Mouse (Mus musculus): Measurements from ENCODE around the gene Ndrg3. TPM values are rescaled to one million over a fixed set of nuclear protein-coding genes. Genes with fewer than 3 reads are reported as not detected.
"Not testable (repeated sequence)": the region's sequence is repeated elsewhere in the genome, so short reads cannot be mapped to it uniquely, and the experiment has no call there.

The Ndrg3 gene
- polyA plus RNA-seq, 2 experiments from 2014 or later = 107 to 115 TPM

DNA sequence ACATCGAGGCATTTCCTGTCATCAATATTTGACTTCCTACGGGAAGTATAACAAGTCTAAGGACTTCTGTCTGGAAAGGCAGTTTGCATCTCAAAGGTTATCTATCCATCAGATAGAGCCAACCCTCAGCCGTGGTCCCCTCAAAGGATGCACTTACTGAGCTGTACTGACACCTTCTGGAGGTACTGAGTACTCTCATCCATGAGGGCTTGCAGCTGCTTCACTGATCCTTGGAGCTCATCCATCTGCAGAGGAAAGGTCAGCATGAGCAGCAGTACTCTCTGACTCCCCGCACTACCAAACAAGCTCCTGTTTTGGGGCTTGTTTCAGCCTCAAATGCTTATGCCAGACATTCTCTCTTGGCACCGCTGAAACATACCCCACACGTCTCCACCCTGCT, 4.7 kb upstream of the Ndrg3 start:
- peak; percentile 42 for ATAC-seq

DNA sequence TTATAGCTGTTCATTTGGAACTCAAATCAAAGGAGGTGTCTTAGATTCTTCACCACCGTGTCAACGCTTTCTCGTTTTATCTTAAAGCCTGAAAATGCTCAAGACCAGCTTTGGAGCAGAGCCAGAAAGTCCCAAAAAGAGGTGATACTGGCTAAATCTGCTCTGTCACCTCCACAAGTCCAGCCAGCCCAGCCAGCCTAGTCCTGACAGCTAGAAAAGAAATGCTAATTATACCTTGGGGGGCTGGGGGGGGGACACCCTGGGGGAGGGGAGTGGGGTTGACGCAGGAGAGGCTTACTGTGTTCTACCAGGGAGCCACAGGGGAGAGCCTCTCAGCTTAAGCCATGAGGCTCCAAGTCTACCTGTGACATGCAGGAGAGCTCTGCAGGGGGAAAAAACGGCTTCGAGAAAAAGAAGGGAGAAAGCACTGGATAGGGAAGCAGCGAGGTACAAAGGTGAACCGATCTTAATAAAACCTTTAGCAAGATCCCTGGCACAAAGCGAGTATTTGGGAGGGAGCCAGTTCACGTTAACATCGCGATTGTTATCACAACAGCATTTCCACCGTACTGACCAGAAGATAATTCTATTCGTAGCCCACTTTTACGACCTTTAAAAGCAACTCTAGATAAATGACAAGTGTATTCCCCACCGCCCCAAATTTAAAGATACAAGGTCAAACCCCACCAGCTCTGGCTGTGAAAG, 977 bp downstream of the Ndrg3 start:
- no peak for ATAC-seq

DNA sequence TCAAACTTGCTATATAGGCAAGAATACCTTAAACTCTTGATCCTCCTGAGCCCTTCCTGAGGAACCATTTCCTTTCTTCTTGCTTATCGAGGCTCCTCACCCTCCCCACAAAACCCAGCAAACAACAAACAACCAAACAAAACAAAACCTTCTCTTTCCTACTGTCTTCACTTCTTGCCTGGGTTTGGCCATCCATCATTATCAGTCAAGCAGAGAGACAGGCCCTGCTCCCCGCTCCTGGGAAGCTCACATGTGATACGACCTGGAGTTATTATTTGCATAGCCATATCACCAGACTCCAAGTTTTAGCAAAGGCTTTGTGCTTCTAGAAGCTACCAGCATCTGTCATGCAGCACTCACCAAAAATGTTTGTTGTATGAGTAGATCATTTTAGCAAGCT, 4.5 kb downstream of the Ndrg3 start:
- ATAC-seq = no peak

DNA sequence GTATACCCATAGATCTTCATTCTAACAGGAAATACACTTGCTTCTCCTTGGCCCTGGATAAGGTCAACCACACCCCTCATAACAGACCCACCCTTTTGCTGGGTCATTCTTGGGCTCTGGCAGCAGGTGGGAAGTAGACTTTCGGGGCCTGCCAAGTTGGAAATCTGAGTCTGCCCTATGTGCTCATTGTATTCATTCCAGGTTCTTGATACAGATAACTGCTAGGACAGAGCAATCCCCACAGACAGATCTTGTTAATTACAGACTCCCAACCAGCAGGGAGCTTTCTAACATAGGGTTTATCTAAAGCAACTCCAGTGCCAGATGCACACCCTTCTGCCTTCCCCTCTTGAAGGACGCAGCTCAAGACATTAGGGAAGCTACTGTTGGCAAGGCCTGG, 9.0 kb downstream of the Ndrg3 start:
- ATAC-seq = no peak

DNA sequence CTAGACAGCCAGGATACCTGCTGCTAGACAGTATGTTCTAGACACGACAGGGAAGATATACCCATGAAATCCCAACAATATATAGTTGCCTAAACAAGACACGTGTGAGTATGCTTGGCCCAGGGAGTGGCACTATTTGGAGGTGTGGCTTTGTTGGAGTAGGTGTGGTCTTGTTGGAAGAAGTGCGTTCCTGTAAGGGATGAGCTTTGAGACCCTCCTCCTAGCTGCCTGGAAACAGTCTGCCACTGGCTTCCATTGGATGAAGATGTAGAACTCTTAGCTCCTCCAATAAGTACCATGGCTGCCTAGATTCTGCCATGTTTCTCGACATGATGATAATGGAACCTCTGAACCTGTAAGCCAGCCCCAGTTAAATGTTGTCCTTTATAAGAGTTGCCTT, 10.6 kb downstream of the Ndrg3 start:
- no peak for ATAC-seq

DNA sequence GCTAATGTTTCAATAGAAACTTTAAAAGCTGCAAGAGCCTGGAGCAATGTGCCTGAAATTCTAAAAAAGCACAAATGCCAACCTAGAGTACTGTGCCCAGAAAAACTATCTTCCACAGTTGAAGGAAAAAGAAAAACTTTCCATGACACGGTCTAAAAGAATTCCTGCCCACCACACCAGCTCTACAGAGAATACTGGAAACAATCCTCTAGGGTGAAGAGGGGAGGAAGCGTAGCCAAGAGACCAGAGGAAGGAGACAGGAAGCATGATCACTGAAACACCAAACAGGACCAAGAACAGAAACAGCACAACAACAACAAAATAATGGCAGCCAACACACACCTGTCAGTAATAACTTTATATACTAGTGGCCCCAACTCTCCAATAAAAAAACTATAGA, 11.8 kb downstream of the Ndrg3 start:
- no peak for ATAC-seq

DNA sequence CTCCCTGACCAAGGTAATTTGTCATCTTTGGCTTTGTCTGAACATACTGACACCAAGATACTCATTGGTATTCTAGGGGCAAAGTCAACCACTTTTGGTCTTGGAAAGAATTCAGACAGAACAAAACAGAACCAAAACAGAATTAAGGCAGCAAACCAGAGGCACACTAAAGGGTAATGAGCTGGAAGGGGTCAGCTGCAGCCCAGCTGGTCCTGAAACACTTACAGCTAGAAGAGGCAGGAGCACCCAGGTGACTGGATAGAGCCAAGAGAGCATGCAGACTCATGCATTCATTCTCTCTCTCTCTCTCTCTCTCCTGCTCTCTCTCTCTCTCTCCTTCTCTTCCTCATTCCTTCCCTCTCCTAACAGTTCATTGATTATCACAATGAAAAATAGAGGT, 15.1 kb downstream of the Ndrg3 start:
- ATAC-seq = no peak

DNA sequence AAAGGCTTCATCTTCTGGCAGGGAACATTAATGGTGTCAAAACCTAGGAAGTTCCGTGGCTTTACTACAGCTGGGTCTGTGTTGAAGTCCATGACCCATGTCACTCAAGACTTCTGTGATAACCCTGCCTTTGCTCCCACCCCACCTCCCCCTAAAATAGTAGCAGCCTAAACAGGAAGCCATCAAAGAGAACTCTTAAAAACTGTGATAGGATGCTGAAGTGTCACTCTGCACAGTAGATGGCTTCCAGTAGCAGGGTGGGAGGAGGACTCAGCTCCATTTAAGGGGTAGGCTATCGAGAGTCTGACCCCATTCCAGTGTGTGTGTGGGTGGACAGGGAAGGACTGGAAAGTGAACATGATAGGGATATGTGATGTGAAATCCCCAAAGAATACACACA, 16.9 kb downstream of the Ndrg3 start:
- no peak for ATAC-seq

DNA sequence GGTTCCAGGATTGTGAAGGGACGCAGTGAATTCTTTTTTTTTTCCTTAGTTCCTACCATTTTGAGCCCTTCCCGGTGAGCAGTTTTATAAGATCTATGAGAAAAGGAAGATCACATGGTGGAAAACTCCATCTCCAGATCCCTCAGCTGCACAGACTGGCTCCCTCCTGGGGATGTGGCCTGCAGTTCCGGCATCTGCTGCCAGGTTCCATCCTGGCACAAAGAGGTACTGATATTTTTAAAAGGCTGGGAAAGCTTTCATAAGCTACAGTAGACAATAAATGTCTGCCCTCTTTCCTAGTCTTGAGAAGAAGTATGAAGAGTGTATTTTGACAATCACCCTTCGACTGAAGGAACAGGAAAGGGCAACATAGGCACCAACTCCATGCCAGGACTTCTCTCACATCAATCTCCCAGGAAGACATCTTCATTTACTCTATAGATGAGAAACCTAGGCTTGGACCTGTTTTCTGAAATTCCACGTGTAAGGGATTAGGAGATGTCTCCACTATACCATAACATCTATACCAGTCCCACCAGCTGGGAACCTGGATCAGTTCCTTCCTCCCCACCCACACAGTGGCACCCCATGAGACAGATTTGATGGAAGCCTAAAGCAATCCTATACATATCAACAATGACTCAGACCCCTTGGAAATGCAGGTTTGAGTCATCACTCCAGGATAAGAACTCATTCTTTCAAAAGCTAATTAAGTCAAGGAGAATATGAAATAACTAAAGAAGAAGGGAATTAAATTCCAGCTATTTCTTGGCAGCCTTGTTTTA, 18.3 kb downstream of the Ndrg3 start:
- no peak for ATAC-seq

DNA sequence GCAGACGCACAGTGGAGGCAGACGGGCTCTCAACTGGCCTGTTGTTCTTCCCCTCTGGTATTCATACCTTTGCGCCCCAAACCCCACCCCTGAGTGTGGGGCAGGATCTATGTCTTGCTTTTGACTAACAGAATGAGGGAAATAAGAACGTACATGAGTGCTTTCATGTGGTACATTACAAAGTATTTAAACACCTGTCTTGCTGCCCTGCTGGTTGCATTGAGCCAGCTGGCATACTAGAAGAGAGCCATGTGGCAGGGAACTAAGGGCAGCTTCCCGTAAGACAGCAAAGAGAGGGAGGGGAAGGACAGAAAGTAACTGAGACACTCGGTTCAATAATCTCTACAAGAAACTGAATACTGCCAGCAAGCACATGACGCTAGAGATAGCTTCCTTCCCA, 21.6 kb downstream of the Ndrg3 start:
- ATAC-seq = peak; percentile 34

DNA sequence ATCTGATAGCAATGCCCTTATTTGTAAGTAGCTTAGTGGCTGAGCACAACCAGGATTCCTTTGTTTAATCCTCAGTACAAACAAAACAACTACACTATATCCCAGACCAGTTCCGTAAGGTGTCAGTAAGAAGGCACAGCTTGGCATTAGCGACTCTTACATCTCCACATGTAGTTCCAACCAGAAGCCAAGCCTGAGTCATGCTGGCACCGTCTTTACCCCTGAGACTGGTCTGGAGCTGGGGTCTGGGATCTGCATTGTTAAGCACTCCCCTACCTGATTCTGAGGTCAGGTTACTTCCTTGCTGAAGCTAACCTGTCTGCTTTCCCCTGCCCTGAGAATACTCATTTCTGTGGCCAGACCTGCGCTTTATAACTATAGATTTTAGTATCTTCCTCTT, 23.4 kb downstream of the Ndrg3 start:
- ATAC-seq = no peak

DNA sequence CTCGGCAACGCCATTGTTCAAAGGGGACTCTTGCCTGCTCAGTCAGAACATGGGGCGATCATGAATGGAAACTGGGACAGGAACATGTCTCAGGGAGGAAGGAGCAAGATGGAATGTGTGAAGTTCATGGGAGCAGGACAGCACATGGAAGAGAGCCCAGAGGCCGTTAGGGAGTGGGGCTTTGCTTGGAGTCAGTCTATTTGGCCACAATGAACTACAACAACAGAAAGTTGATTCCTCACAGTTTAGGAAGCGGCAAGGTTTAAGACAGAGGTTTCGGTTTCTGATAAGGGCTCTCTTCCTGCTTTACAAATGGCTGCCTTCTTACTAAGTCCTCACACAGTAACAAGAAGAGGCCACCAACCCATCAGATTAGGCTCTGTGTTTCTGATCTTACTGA, 24.5 kb downstream of the Ndrg3 start:
- ATAC-seq = peak; percentile 67

DNA sequence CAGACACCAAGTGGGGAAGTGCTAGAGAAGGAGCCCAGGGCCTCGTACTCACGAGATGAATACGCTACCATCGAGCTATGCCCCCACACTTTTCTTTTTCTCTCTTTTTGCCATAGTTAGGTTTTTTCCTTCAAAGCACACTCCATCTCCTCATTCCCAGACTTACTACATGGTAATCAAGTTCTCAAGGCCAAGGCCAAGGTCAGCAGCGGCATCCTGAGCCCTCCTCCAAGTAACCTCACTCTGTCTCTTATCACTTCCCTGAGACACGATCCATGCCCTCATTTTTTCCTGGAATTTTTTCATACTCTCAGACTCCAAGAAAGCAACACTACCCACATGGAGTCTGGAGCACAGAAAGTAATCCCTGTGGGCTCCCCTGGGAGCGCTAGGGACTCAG, 28.0 kb downstream of the Ndrg3 start:
- ATAC-seq = no peak

DNA sequence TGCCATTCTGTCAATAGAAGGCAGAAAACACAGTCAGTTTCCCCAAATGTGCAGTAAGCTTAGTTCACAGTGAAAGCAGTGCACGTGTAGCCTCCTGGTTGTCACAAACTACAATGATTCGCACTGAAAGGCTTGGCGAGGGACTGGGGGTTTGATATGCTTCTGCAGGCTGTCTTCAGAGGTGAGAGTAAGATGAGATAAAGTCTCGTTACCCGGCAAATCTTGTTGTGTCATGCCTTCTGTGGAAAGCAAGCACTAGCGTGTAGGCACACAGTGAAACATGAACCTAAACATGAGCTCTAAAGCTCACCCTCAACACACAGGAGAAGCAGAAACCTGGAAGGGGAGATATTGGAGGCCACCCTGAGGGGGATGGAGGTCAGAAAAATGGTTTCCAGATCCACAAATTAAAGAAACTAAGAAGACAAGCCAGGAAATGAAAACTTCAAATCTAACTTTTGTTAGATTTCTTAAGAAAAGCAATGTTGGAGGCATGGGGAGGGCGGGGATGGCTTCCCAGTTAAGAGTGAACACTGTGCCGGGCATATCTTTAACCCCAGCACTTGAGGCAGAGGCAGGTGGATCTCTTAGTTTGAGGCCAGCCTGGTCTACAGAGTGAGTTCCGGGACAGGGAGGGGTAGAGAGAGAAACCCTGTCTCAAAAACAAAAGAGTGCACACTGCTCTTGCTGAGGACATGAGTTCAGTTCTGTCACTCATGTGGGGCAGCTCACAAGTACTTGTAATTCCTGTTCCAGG, 33.2 kb downstream of the Ndrg3 start:
- no peak for ATAC-seq

DNA sequence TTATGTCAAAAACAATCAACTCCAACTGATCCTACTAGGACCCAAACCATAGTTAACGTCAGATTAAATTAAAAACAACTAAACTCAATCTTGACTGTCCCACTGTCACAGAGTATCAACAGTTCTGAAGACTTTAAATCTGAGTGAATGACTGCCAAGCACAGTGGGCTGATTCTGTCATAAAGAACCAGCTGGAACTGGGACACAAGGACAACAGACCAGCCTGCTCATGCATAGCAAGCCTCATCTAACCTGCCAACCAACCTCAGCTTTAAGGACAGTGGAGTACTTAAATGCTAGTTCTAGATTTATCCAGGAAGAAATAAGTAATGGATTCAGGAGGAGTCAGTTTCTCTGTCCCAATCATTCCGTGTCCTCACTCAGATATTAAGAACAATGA, 34.8 kb downstream of the Ndrg3 start:
- no peak for ATAC-seq

DNA sequence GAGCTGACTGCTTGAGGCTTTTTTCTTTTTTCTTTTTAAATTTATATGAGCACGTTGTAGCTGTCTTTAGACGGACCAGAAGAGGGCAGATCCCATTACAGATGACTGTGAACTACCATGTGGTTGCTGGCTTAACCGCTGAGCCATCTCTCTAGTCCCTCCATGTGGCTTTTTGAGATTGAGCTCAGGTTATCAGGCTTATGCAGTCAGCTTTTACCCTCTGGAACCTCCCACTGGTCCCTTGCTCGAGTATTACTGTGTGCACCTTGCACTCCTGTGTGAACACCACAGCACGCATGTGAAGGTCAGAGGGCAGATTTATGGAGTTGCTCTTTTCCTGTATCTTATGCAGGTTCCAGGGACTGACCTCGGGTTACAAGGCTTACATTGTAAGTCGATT, 35.5 kb downstream of the Ndrg3 start:
- ATAC-seq = no peak

DNA sequence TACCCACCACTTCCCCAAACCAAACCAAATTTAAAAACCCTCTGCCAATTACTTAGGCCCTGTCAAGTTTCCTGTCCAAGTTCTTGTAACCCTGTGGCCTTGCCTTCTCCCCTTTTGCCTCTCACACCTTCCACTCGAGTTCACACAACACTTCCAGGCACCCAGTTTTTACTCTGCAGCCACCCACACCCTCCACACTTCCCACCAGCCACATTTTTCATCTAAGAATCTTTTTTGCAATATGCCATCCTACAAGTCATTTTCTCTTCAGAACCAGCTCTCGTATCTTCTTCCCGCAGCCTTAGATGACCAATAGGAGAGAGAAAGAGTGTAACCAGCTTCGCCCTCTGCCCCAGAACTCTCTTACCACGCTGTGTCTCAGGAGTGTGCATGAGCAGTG, 37.4 kb downstream of the Ndrg3 start:
- ATAC-seq = no peak

DNA sequence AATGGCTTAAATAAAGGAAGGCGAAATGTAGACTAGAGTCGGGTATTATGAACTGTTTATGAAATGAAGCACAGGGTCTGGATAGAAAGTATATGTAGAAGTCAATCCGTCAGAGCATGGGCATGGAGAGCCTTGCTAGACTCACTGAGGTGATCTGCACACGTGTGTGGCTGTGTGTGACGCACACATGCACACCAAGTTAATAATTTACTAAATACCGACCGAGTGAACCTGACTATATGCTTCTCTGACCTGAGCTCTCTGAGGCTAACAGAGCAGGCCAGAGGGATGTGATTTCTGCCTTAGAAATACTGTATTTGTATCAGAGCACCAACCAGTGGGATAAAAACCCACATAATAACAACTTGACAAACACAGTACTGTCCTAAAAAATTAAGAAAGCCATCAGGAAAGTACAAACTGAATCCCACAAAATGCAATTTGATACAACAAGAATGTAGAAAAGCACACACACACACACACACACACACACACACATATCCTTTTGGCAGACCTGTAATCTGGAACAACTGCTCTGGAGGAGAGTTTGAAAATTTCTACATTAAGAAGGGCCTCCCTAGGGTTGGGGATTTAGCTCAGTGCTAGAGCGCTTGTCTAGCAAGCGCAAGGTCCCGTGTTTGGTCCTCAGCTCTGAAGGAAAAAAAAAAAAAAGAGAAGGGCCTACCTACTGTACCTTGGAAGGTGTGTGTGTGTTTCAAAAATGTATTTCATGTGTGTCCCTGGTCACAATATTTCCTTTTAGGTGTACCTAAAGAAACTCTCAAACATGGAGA, 40.4 kb downstream of the Ndrg3 start:
- no peak for ATAC-seq

DNA sequence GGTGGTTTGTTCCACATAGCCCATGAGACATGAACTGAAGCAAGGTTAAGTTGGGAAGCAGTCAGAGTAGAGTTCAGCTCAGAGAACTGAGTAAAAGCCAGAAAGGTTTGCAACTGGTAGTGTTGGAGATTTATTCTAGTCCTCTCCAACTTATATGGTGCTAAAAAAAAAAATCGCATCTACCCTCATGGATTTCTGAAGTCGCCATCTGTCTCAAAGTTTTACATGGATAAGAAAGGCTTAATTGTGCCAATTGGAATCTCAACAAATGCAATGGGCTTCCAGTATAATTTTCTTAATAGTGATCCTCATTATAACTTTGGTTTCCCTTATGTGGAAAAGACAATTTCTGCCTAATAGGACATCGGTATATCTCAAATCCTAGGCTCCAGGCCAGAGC, 41.0 kb downstream of the Ndrg3 start:
- no peak for ATAC-seq

DNA sequence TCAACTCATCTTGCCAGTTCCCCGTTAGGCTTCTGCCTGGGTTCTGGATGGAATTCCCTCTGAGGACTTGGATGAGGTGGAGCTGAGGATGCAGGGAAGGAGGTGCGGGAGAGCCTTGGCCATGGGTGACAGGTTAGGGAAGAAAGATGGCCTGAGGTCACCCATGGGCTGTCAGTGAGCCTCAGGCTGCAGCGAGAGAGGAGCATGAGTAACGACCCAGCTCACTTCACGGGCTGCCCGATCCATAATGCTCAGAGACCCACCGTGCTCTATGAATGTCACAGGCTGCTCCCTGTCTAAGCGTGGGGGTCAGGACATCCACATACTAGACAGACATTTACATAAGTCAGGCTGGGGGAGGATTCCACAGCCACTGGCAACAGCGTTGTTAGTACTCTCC, 50.3 kb downstream of the Ndrg3 start:
- ATAC-seq = not testable (repeated sequence)

DNA sequence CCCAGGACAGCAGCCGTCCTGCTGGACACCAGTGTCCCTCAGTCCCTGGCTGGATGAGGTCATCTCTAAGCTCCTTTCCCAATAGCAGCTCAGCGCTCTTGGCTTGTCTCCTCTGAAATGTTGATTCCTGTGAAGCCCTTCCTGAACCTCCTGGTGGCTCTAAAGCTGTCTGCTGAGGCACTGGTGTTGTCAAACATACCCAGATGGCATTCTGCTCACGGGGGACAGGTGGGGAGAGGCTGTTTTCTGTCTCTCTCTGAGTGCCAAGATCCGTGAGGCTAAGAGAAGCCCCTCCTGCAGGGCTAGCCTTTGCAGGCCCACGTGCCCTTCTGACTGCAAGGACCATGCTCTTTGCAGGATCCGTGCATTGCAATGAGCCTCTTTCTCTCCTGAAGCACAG, 51.9 kb downstream of the Ndrg3 start:
- ATAC-seq = not testable (repeated sequence)

DNA sequence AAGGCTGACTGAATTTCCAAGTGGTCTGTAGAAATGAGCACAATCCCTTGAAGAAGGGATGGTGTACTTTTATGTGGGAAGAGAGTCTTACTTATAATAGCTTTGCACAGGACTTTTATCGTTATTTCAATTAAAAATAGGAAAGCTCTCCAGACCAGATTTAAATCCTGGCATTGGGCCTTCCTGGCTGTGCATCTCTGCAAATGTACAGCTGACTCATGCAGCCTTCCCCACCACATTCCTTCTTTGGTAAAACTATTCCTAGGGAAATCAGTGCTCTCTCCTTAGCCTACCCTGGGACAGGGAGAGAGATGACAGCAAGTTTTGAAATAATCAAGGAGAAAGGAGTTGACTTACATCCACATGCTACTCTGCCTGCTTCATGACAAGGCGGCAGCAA, 54.1 kb downstream of the Ndrg3 start:
- ATAC-seq = no peak

DNA sequence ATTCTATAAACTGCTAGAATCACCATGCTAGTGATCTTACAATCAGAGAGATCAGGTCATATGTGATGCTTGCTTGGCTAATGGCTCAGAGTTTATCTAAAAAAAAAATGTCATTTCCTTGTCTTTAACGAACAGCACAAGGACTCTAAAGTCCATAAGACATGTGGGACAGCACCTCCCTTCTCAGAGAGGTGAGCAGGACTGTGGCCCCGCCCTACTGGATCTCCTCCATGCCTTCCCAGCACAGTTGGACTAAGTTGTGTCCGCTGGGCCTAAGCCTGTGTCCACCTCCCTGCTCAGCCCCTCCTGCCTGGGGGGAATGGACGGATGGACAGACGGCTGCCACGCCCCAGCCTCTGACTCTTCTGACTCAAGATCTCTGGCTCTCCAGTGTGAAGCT, 56.9 kb downstream of the Ndrg3 start:
- no peak for ATAC-seq
